ENCODE assay signal across 17 mouse cellular contexts in genomic region chr7:136417327-136417726, GRCm38 (mm10).
DNase-seq lines count a peak whose midpoint lies in the region; ATAC-seq lines count a peak whose summit lies in the region.
"Had no signal": no experiment of that assay in that cellular context is flagged by ENCODE, and none has a peak within 500 bp of the region (broad histone marks: within the 10 kb centered on the region; RNA-seq: fewer than 3 reads in every experiment).

No protein-coding gene starts in this region.

- no peaks in the 10 kb centered on the region for H3K9me3 ChIP-seq in kidney, embryonic 15.5 days (replicated peaks)
- H3K9me3 ChIP-seq in limb, embryonic 13.5 days = no peaks in the 10 kb centered on the region
- H3K9me3 ChIP-seq: embryonic facial prominence, embryonic 10.5 days; forebrain, embryonic 13.5 days; heart, embryonic 13.5 days; hindbrain, embryonic 15.5 days had no signal

- DNase-seq in kidney, adult 9 months = no peak
- peak; percentile 41 for DNase-seq in ovary, adult 18-20 months (ENCODE audit: low spot score)
- no peak for DNase-seq in ovary, postnatal 10 days (ENCODE audit: low spot score)
- DNase-seq in frontal cortex, postnatal 14 days (ENCODE audit: low spot score in 2 of 2) = no peak
- DNase-seq: adrenal gland, postnatal 25 days; cerebellum, adult 2 months; cerebellum, postnatal 10 days; forebrain, postnatal 0 days; gastrocnemius, adult 2 months; gastrocnemius, postnatal 25 days; heart, postnatal 36 days had no signal

- no peak overlapping the region for H3K9ac ChIP-seq in kidney, embryonic 15.5 days
- no peak overlapping the region for H3K9ac ChIP-seq in limb, embryonic 13.5 days
- H3K9ac ChIP-seq: forebrain, embryonic 13.5 days; forebrain, postnatal 0 days; heart, embryonic 13.5 days; hindbrain, embryonic 15.5 days had no signal

- H3K4me2 ChIP-seq in kidney, embryonic 15.5 days = no peak overlapping the region
- no peak overlapping the region for H3K4me2 ChIP-seq in limb, embryonic 13.5 days (replicated peaks)
- H3K4me2 ChIP-seq: forebrain, embryonic 13.5 days; heart, embryonic 13.5 days; hindbrain, embryonic 15.5 days had no signal

- H3K27ac ChIP-seq in kidney, embryonic 15.5 days = peak overlapping the region; percentile 30
- H3K27ac ChIP-seq in limb, embryonic 13.5 days = peak overlapping the region; percentile 7; the same call in 1 of the 2 replicates
- H3K27ac ChIP-seq: embryonic facial prominence, embryonic 10.5 days; forebrain, embryonic 13.5 days; gastrocnemius, adult 2 months; heart, embryonic 13.5 days; hindbrain, embryonic 15.5 days had no signal

- H3K4me3 ChIP-seq in kidney, embryonic 15.5 days (replicated peaks) = no peak overlapping the region
- H3K4me3 ChIP-seq in limb, embryonic 13.5 days = no peak overlapping the region
- H3K4me3 ChIP-seq: embryonic facial prominence, embryonic 10.5 days; forebrain, embryonic 13.5 days; gastrocnemius, adult 2 months; heart, embryonic 13.5 days; hindbrain, embryonic 15.5 days had no signal

- 44% methylated on average over 4 of the region's 4 CpGs for WGBS in kidney, embryonic 15.5 days
- 73% methylated on average over 4 of the region's 4 CpGs for WGBS in limb, embryonic 13.5 days

- H3K36me3 ChIP-seq in kidney, embryonic 15.5 days = no peaks in the 10 kb centered on the region
- H3K36me3 ChIP-seq in limb, embryonic 13.5 days = no peaks in the 10 kb centered on the region
- H3K36me3 ChIP-seq: embryonic facial prominence, embryonic 10.5 days; heart, embryonic 13.5 days; hindbrain, embryonic 15.5 days had no signal

- peaks cover 19% of the 10 kb centered on the region for H3K4me1 ChIP-seq in kidney, embryonic 15.5 days
- peaks cover 40% of the 10 kb centered on the region for H3K4me1 ChIP-seq in limb, embryonic 13.5 days
- H3K4me1 ChIP-seq: forebrain, embryonic 13.5 days; heart, embryonic 13.5 days; hindbrain, embryonic 15.5 days had no signal

- ATAC-seq in kidney, embryonic 15.5 days (replicated peaks; ENCODE audit: low FRiP score) = no peak
- ATAC-seq in limb, embryonic 13.5 days (ENCODE audit: low FRiP score, low read depth) = no peak
- ATAC-seq: forebrain, embryonic 13.5 days; forebrain, postnatal 0 days had no signal

- 0 out of 2 replicates have a peak, but pooled peaks cover 4% of the 10 kb centered on the region for H3K27me3 ChIP-seq in kidney, embryonic 15.5 days
- H3K27me3 ChIP-seq in limb, embryonic 13.5 days = no peaks in the 10 kb centered on the region; the same call in 1 of the 2 replicates
- H3K27me3 ChIP-seq: forebrain, embryonic 13.5 days; hindbrain, embryonic 15.5 days had no signal
